8 mouse cellular contexts compared by ENCODE assay signal in the genomic region with DNA sequence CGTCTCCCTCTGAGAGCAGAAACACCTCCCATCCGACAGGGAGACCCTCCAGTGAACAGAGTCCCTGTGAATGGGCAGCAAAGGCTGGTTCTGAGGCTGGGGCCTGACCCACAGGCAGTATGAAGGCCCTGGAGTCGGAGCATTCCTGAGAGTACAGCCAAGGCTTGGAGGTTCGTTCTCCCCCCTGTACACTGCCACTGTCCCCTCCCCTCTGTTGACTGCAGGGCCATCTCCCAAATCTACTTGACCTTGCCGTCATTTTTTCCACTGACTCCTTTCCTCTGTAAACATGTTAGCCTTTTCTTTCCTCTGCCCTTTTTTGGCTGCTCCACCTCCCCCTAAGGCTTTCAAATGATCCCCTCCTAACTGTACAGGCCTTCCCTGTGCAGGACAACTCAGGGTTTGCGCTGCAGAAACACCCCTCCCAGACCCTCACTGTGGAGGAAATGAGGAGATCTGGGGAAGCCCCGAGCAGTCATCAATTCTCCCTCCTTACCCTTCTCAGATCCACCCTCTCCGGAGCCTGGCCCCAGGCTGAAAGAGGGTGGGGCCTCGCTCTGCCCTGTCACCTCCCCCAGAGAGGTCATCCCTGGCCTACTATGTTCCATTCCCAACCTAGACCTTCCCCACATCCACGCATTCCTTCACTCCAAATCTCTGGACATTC.
DNase-seq lines count a peak whose midpoint lies in the region; ATAC-seq and TF ChIP-seq lines count a peak whose summit lies in the region.

No protein-coding gene starts in this region.

- peak overlapping the region; percentile 79 for H3K27ac ChIP-seq in gastrocnemius, adult 2 months
- peak overlapping the region; percentile 22 for H3K27ac ChIP-seq in ES-Bruce4 (ENCODE audit: insufficient read depth, low read length)
- H3K27ac ChIP-seq in intestine, postnatal 0 days (ENCODE audit: low read depth, low read length) = no peak overlapping the region
- no peak overlapping the region for H3K27ac ChIP-seq in liver, embryonic 12.5 days

- H3K4me2 ChIP-seq in intestine, postnatal 0 days (replicated peaks; ENCODE audit: low read depth) = no peak overlapping the region
- no peak overlapping the region for H3K4me2 ChIP-seq in liver, embryonic 12.5 days

- H3K27me3 ChIP-seq in ES-Bruce4 (ENCODE audit: control insufficient read depth, insufficient read depth, low read length, poor library complexity, severe bottlenecking) = no peaks in the 10 kb centered on the region
- H3K27me3 ChIP-seq in intestine, postnatal 0 days (replicated peaks; ENCODE audit: control insufficient read depth, insufficient read depth, low read length) = no peaks in the 10 kb centered on the region
- H3K27me3 ChIP-seq in liver, embryonic 12.5 days (replicated peaks) = peaks cover 18% of the 10 kb centered on the region

- peaks cover 2% of the 10 kb centered on the region for H3K4me1 ChIP-seq in ES-Bruce4 (ENCODE audit: control insufficient read depth, insufficient read depth, low read length)
- H3K4me1 ChIP-seq in intestine, postnatal 0 days (replicated peaks; ENCODE audit: control insufficient read depth, insufficient read depth, low read length) = no peaks in the 10 kb centered on the region
- no peaks in the 10 kb centered on the region for H3K4me1 ChIP-seq in liver, embryonic 12.5 days

- peak; percentile 56 for DNase-seq in gastrocnemius, adult 2 months
- DNase-seq in gastrocnemius, postnatal 10 days = no peak
- DNase-seq in heart, adult 18-20 months = peak; percentile 73
- no peak for DNase-seq in layer of hippocampus, postnatal 10 days (ENCODE audit: low spot score in 2 of 2)
- DNase-seq in left cerebral cortex, postnatal 4 days = no peak

- no peaks in the 10 kb centered on the region for H3K36me3 ChIP-seq in ES-Bruce4 (ENCODE audit: control insufficient read depth, insufficient read depth, low read length, poor library complexity, severe bottlenecking)
- no peaks in the 10 kb centered on the region for H3K36me3 ChIP-seq in intestine, postnatal 0 days (ENCODE audit: control insufficient read depth, insufficient read depth)
- H3K36me3 ChIP-seq in liver, embryonic 12.5 days = no peaks in the 10 kb centered on the region

- H3K9ac ChIP-seq in ES-Bruce4 (ENCODE audit: low read depth, poor library complexity, severe bottlenecking) = no peak overlapping the region
- H3K9ac ChIP-seq in intestine, postnatal 0 days (ENCODE audit: low read depth, low read length) = no peak overlapping the region
- H3K9ac ChIP-seq in liver, embryonic 12.5 days = no peak overlapping the region

- no peak overlapping the region for H3K4me3 ChIP-seq in gastrocnemius, adult 2 months
- H3K4me3 ChIP-seq in ES-Bruce4 (ENCODE audit: low read depth, low read length) = no peak overlapping the region
- no peak overlapping the region for H3K4me3 ChIP-seq in intestine, postnatal 0 days (ENCODE audit: low read depth, low read length)
- H3K4me3 ChIP-seq in liver, embryonic 12.5 days = no peak overlapping the region

- WGBS in intestine, postnatal 0 days = 32% methylated on average over 10 of the region's 10 CpGs
- WGBS in liver, embryonic 12.5 days (ENCODE audit: insufficient replicate concordance) = 45% methylated on average over 10 of the region's 10 CpGs

- TF ChIP-seq CTCF in gastrocnemius, adult 2 months (IDR thresholded peaks at IDR 0.05) = no peak
- TF ChIP-seq CTCF in ES-Bruce4 (IDR thresholded peaks at IDR 0.05; ENCODE audit: low read depth, low read length) = no peak
- TF ChIP-seq CTCF in intestine, postnatal 0 days (IDR thresholded peaks at IDR 0.05; ENCODE audit: low read depth) = no peak

- TF ChIP-seq POLR2A in ES-Bruce4 (IDR thresholded peaks at IDR 0.05; ENCODE audit: insufficient read depth, low read length) = no peak

- no peaks in the 10 kb centered on the region for H3K9me3 ChIP-seq in ES-Bruce4 (replicated peaks; ENCODE audit: control insufficient read depth, insufficient read depth, low read length, poor library complexity, severe bottlenecking)
- H3K9me3 ChIP-seq in intestine, postnatal 0 days (ENCODE audit: control insufficient read depth) = no peaks in the 10 kb centered on the region
- H3K9me3 ChIP-seq in liver, embryonic 12.5 days (replicated peaks) = no peaks in the 10 kb centered on the region

- ATAC-seq in intestine, postnatal 0 days = 0 out of 2 replicates have a peak, but pooled peaks have one; percentile 13
- no peak for ATAC-seq in liver, embryonic 12.5 days

- TF ChIP-seq EP300 in ES-Bruce4 (IDR thresholded peaks at IDR 0.05; ENCODE audit: insufficient read depth, low read depth, low read length) = peak; percentile 61; the same call in 1 of the 2 replicates

- intact Hi-C loops in gastrocnemius, adult 2 months (cut with DNase I) = no loop called here
- intact Hi-C loops in left cerebral cortex, postnatal 4 days (cut with DNase I) = no loop called here

Comparison
In these comparisons a context has a peak if more than half of its experiments do, and no peak if none do; other contexts are left out.
1. DNase-seq: peak in gastrocnemius, adult 2 months (single experiment) and heart, adult 18-20 months (2 of 2); none in gastrocnemius, postnatal 10 days (single experiment), layer of hippocampus, postnatal 10 days (0 of 2) and left cerebral cortex, postnatal 4 days (single experiment).
2. H3K27ac ChIP-seq: peak in gastrocnemius, adult 2 months (single experiment) and ES-Bruce4 (single experiment); none in intestine, postnatal 0 days (single experiment) and liver, embryonic 12.5 days (single experiment).